Mouse (Mus musculus) MEL (cell line): Measurements from ENCODE around the gene Tsga10ip. TPM values are rescaled to one million over a fixed set of nuclear protein-coding genes. Genes with fewer than 3 reads are reported as not detected.

Experiments used
- DNase-seq: peaks from one replicate; pipeline ENCODE4 v3.0.0; 2011; ENCODE audit warnings: low read depth, low spot score
- H3K27ac ChIP-seq: 2 replicates; pipeline ENCODE4 v1.5.1; 2012; ENCODE audit warnings: low read depth, mild to moderate bottlenecking, control low read depth, low read length, moderate library complexity; ENCODE audit not compliant: control insufficient read depth
- H3K27me3 ChIP-seq, 2 experiments: fragments of 150-350 bp in 1 of 2; sonication (generic) in 1 of 2; 2 replicates each; pipeline ENCODE4 v1.6.1; 2012; ENCODE audit warnings: low read length in 2 of 2, mild to moderate bottlenecking in 2 of 2, improper control_type of control experiment in 1 of 2, moderate library complexity in 1 of 2; ENCODE audit not compliant: insufficient read depth in 2 of 2, control insufficient read depth in 1 of 2
- H3K36me3 ChIP-seq, 2 experiments: 2 replicates each; pipeline ENCODE4 v1.6.1; 2012 to 2014; ENCODE audit warnings: low read length in 2 of 2, improper control_type of control experiment in 1 of 2, inconsistent platforms in 1 of 2, mild to moderate bottlenecking in 1 of 2; ENCODE audit not compliant: insufficient read depth in 2 of 2, control insufficient read depth in 1 of 2
- H3K4me1 ChIP-seq, 2 experiments: fragments of 150-350 bp in 1 of 2; sonication (generic) in 1 of 2; 2 replicates each; pipeline ENCODE4 v1.6.1; 2012; ENCODE audit warnings: low read length in 2 of 2, improper control_type of control experiment in 1 of 2, mild to moderate bottlenecking in 1 of 2; ENCODE audit not compliant: insufficient read depth in 2 of 2, control insufficient read depth in 1 of 2
- H3K4me3 ChIP-seq, 2 experiments: fragments of 150-350 bp in 1 of 2; sonication (generic) in 1 of 2; 2 replicates each; pipeline ENCODE4 v1.5.1; 2012; ENCODE audit warnings: low read depth in 2 of 2, low read length in 2 of 2, mild to moderate bottlenecking in 2 of 2, moderate library complexity in 2 of 2, control low read depth in 1 of 2, improper control_type of control experiment in 1 of 2; ENCODE audit not compliant: control insufficient read depth in 1 of 2, insufficient read depth in 1 of 2
- H3K79me2 ChIP-seq: 2 replicates; pipeline ENCODE4 v1.6.1; 2012; ENCODE audit warnings: mild to moderate bottlenecking, low read length, moderate library complexity; ENCODE audit not compliant: control insufficient read depth, poor library complexity, insufficient read depth
- H3K9ac ChIP-seq: 2 replicates; pipeline ENCODE4 v1.6.1; 2012; ENCODE audit warnings: low read depth, mild to moderate bottlenecking, control low read depth, low read length, moderate library complexity; ENCODE audit not compliant: control insufficient read depth, poor library complexity, severe bottlenecking
- H3K9me3 ChIP-seq: fragments of 150-350 bp; sonication (generic); replicated peaks from 2 replicates; pipeline ENCODE4 v1.6.1; 2012; ENCODE audit warnings: mild to moderate bottlenecking, low read length, improper control_type of control experiment, moderate library complexity; ENCODE audit not compliant: insufficient read depth
- CHD1 ChIP-seq: IDR thresholded peaks from 2 replicates; pipeline ENCODE4 v1.6.1; 2012; ENCODE audit warnings: low read depth, mild to moderate bottlenecking, inconsistent platforms, low read length, improper control_type of control experiment
- CHD2 ChIP-seq: IDR thresholded peaks from 2 replicates; pipeline ENCODE4 v1.6.1; 2011; ENCODE audit warnings: low read length, improper control_type of control experiment
- CTCF ChIP-seq, 3 experiments: IDR thresholded peaks in 2 of 3; conservative IDR thresholded peaks in 1 of 3; 2 replicates each; pipeline ENCODE4 v1.5.1; 2011 to 2012; ENCODE audit warnings: low read length in 3 of 3, low read depth in 2 of 3, mild to moderate bottlenecking in 2 of 3, improper control_type of control experiment in 1 of 3, inconsistent platforms in 1 of 3, mixed read lengths in 1 of 3, moderate library complexity in 1 of 3; ENCODE audit not compliant: control insufficient read depth in 1 of 3, insufficient read depth in 1 of 3, poor library complexity in 1 of 3, severe bottlenecking in 1 of 3
- ETS1 ChIP-seq: IDR thresholded peaks from 2 replicates; pipeline ENCODE4 v1.6.1; 2012; ENCODE audit warnings: low read depth, mild to moderate bottlenecking, inconsistent platforms, low read length, improper control_type of control experiment, moderate library complexity
- GATA1 ChIP-seq: IDR thresholded peaks from 2 replicates; pipeline ENCODE4 v1.6.1; 2011; ENCODE audit warnings: low read depth, low read length, improper control_type of control experiment
- HCFC1 ChIP-seq: IDR thresholded peaks from 2 replicates; pipeline ENCODE4 v1.6.1; 2012; ENCODE audit warnings: low read depth, mild to moderate bottlenecking, inconsistent platforms, low read length, improper control_type of control experiment, moderate library complexity
- JUND ChIP-seq: IDR thresholded peaks from 2 replicates; pipeline ENCODE4 v1.6.1; 2011; ENCODE audit warnings: low read depth, mild to moderate bottlenecking, improper control_type of control experiment, low read length
- KAT2A ChIP-seq: conservative IDR thresholded peaks from 2 replicates; pipeline ENCODE4 v1.6.1; 2012; ENCODE audit warnings: low read depth, low read length, improper control_type of control experiment, inconsistent platforms
- MAFK ChIP-seq: IDR thresholded peaks from 2 replicates; pipeline ENCODE4 v1.6.1; 2011; ENCODE audit warnings: low read depth, mild to moderate bottlenecking, low read length, improper control_type of control experiment, borderline replicate concordance
- MAZ ChIP-seq: IDR thresholded peaks from 2 replicates; pipeline ENCODE4 v1.6.1; 2012; ENCODE audit warnings: low read depth, mild to moderate bottlenecking, inconsistent platforms, low read length, improper control_type of control experiment
- MEF2A ChIP-seq: IDR thresholded peaks from 2 replicates; pipeline ENCODE4 v1.6.1; 2014; ENCODE audit warnings: low read depth, mild to moderate bottlenecking, inconsistent platforms, low read length, improper control_type of control experiment; ENCODE audit not compliant: poor library complexity, insufficient replicate concordance, severe bottlenecking; ENCODE audit errors: extremely low read depth
- MXI1 ChIP-seq: IDR thresholded peaks from 2 replicates; pipeline ENCODE4 v1.6.1; 2011; ENCODE audit warnings: mild to moderate bottlenecking, low read depth, low read length, improper control_type of control experiment
- MYC ChIP-seq: IDR thresholded peaks from 2 replicates; pipeline ENCODE4 v1.6.1; 2011; ENCODE audit warnings: low read depth, mild to moderate bottlenecking, low read length, improper control_type of control experiment, moderate library complexity
- NRF1 ChIP-seq: IDR thresholded peaks from 2 replicates; pipeline ENCODE4 v1.6.1; 2014; ENCODE audit warnings: low read depth, mild to moderate bottlenecking, inconsistent platforms, low read length, improper control_type of control experiment, moderate library complexity; ENCODE audit not compliant: poor library complexity, insufficient read depth, severe bottlenecking
- POLR2A ChIP-seq, 2 experiments: IDR thresholded peaks; 2 replicates each; pipeline ENCODE4 v1.6.1; 2011 to 2012; ENCODE audit warnings: low read length in 2 of 2, mild to moderate bottlenecking in 2 of 2, control low read depth in 1 of 2, improper control_type of control experiment in 1 of 2, low read depth in 1 of 2, moderate library complexity in 1 of 2; ENCODE audit not compliant: control insufficient read depth in 1 of 2, insufficient read depth in 1 of 2, poor library complexity in 1 of 2
- POLR2AphosphoS2 ChIP-seq: IDR thresholded peaks from 2 replicates; pipeline ENCODE4 v1.6.1; 2011; ENCODE audit warnings: low read length, improper control_type of control experiment
- POLR2AphosphoS5 ChIP-seq: IDR thresholded peaks from 2 replicates; pipeline ENCODE4 v1.6.1; 2012; ENCODE audit warnings: low read depth, borderline replicate concordance, mild to moderate bottlenecking, inconsistent platforms, low read length, moderate library complexity, mixed read lengths
- TAL1 ChIP-seq: IDR thresholded peaks from 2 replicates; pipeline ENCODE4 v1.6.1; 2012; ENCODE audit warnings: mild to moderate bottlenecking, inconsistent platforms, low read length, moderate library complexity, mixed read lengths
- TBP ChIP-seq: IDR thresholded peaks from 2 replicates; pipeline ENCODE4 v1.8.0; 2011; ENCODE audit warnings: low read depth, low read length, improper control_type of control experiment
- UBTF ChIP-seq: IDR thresholded peaks from 2 replicates; pipeline ENCODE4 v1.6.1; 2012; ENCODE audit warnings: low read depth, mild to moderate bottlenecking, inconsistent platforms, low read length, improper control_type of control experiment, moderate library complexity, borderline replicate concordance; ENCODE audit not compliant: insufficient read depth
- USF1 ChIP-seq: IDR thresholded peaks from 2 replicates; pipeline ENCODE4 v1.6.1; 2014; ENCODE audit warnings: low read depth, mild to moderate bottlenecking, inconsistent platforms, low read length, improper control_type of control experiment, moderate library complexity
- USF2 ChIP-seq, 2 experiments: IDR thresholded peaks; 2 replicates each; pipeline ENCODE4 v1.6.1; 2011 to 2012; ENCODE audit warnings: improper control_type of control experiment in 2 of 2, low read length in 2 of 2, borderline replicate concordance in 1 of 2, inconsistent platforms in 1 of 2, low read depth in 1 of 2, mild to moderate bottlenecking in 1 of 2; ENCODE audit not compliant: insufficient read depth in 1 of 2
- ZKSCAN1 ChIP-seq: IDR thresholded peaks from 2 replicates; pipeline ENCODE4 v1.6.1; 2012; ENCODE audit warnings: low read depth, mild to moderate bottlenecking, inconsistent platforms, low read length, improper control_type of control experiment, moderate library complexity
- ZNF384 ChIP-seq: IDR thresholded peaks from 2 replicates; pipeline ENCODE4 v1.6.1; 2012; ENCODE audit warnings: low read depth, mild to moderate bottlenecking, inconsistent platforms, low read length, improper control_type of control experiment
- polyA plus RNA-seq, 2 experiments: library from polyadenylated mRNA; stranded (reverse) in 1 of 2; unstranded in 1 of 2; fragments of >175 nt in 1 of 2; fragments of >200 nt in 1 of 2; gene quantifications; 2 replicates each; pipeline versions ENCODE4 v1.2.1 to v1.2.4; 2012; ENCODE audit warnings: low replicate concordance in 2 of 2, low read depth in 1 of 2; ENCODE audit not compliant: insufficient read length in 2 of 2, insufficient read depth in 1 of 2, missing spikeins in 1 of 2
- total RNA-seq: library from RNA; depleted of rRNA; stranded (reverse); fragments of 300-350 nt; gene quantifications from 2 replicates; pipeline ENCODE4 v1.2.3, GENCODE M21; 2012

Gene Tsga10ip
- total and polyA plus RNA-seq, 3 experiments: 0.54 to 4.5 TPM; not detected in 1

GRCm38 (mm10) chr19:5392892-5393291, 9.4 kb downstream of the Tsga10ip start:
- Histone ChIP-seq H3K27ac (no peak overlapping the region), H3K27me3 (no peaks in the 10 kb centered on the region), H3K9me3 (no peaks in the 10 kb centered on the region), H3K9ac (no peak overlapping the region), H3K4me3 (no peak overlapping the region), H3K4me1 (peaks cover 0 to 14% of the 10 kb centered on the region in 2 experiments; a peak in 2 of 4 replicates), H3K79me2 (peaks cover 18% of the 10 kb centered on the region), H3K36me3 (peaks cover 0 to 7% of the 10 kb centered on the region in 2 experiments; a peak in 2 of 4 replicates)
- peak; percentile 71 for DNase-seq
- no peak for TF ChIP-seq CHD2
- peak; percentile 49; the same call in 1 of the 2 replicates for TF ChIP-seq ZNF384

DNA sequence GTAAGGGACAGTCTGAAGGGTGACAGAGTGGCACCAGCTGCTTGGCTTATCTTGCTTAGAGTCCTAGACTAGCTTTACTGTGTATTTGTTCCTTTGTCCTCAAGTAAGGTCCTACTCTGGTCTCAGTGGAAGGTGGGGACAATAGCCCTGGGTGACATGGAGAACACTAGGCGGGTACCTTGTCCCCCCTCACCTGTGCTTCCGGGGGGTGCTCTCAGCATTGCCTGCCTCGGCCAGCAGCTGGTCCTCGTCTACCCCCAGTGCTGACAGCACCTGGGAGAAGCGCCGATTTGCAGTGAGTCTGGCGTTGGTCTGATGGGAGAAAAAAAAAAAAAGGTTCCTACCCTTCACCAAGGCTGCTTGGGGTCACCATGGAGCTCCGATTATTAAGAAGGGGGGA, 11.9 kb downstream of the Tsga10ip start:
- no peak for DNase-seq
- peaks cover 0 to 13% of the 10 kb centered on the region in 2 experiments; a peak in 2 of 4 replicates for H3K36me3 ChIP-seq
- H3K4me3 ChIP-seq: peak overlapping the region; percentile 70 to 81
- H3K79me2 ChIP-seq: peaks cover 39% of the 10 kb centered on the region
- H3K9ac ChIP-seq: peak overlapping the region; percentile 94
- peaks cover 3 to 26% of the 10 kb centered on the region in 2 experiments; a peak in 3 of 4 replicates for H3K4me1 ChIP-seq
- H3K9me3 ChIP-seq: no peaks in the 10 kb centered on the region
- TF ChIP-seq GATA1: 0 out of 2 replicates have a peak, but pooled peaks have one; percentile 21
- no peak for TF ChIP-seq ETS1
- H3K27ac ChIP-seq: peak overlapping the region; percentile 98
- H3K27me3 ChIP-seq: no peaks in the 10 kb centered on the region

- Histone ChIP-seq H3K36me3 (peaks cover 0 to 13% of the 10 kb centered on the region in 2 experiments; a peak in 2 of 4 replicates), H3K27me3 (no peaks in the 10 kb centered on the region), H3K9ac (peak overlapping the region; percentile 94), H3K79me2 (peaks cover 39% of the 10 kb centered on the region), H3K4me3 (peak overlapping the region; percentile 70 to 81), H3K9me3 (no peaks in the 10 kb centered on the region), H3K27ac (peak overlapping the region; percentile 98), H3K4me1 (peaks cover 3 to 26% of the 10 kb centered on the region in 2 experiments; a peak in 3 of 4 replicates)
- DNase-seq: peak; percentile 90
- TF ChIP-seq MXI1: peak; percentile 78; the same call in 1 of the 2 replicates
- no peak for TF ChIP-seq POLR2AphosphoS5
- peak; percentile 54; the same call in 1 of the 2 replicates for TF ChIP-seq KAT2A
- TF ChIP-seq POLR2A (IDR thresholded peaks at IDR 0.05; ENCODE audit: control insufficient read depth in 1 of 2, insufficient read depth in 1 of 2, low read depth in 1 of 2, low read length in 2 of 2, poor library complexity in 1 of 2): peak; percentile 55 to 83
- TF ChIP-seq CTCF (IDR thresholded peaks at IDR 0.05 in 2 of 3, conservative IDR thresholded peaks at IDR 0.05 in 1 of 3; ENCODE audit: control insufficient read depth in 1 of 3, insufficient read depth in 1 of 3, low read depth in 2 of 3, low read length in 3 of 3, poor library complexity in 1 of 3, severe bottlenecking in 1 of 3): no peak
- peak; percentile 75; the same call in 1 of the 2 replicates for TF ChIP-seq POLR2AphosphoS2
- TF ChIP-seq TAL1: peak; percentile 41; the same call in 1 of the 2 replicates
- 0 out of 2 replicates have a peak, but pooled peaks have one; percentile 13 for TF ChIP-seq JUND
- no peak for TF ChIP-seq USF1
- TF ChIP-seq TBP: peak; percentile 75
- no peak for TF ChIP-seq MEF2A
- TF ChIP-seq ZKSCAN1: no peak
- peak; percentile 32; the same call in 1 of the 2 replicates for TF ChIP-seq NRF1
- TF ChIP-seq CHD1: no peak
- TF ChIP-seq MAFK: no peak
- no peak for TF ChIP-seq UBTF
- peak; percentile 77 for TF ChIP-seq GATA1
- TF ChIP-seq MAZ: peak; percentile 72; the same call in 1 of the 2 replicates
- TF ChIP-seq HCFC1: peak; percentile 79
- peak; percentile 96 for TF ChIP-seq MYC
- TF ChIP-seq USF2 (IDR thresholded peaks at IDR 0.05; ENCODE audit: borderline replicate concordance in 1 of 2, insufficient read depth in 1 of 2, low read depth in 1 of 2, low read length in 2 of 2): no peak
Observed at GRCm38 (mm10) chr19:5389647-5390046, 12.7 kb downstream of the Tsga10ip start.
